Mouse (Mus musculus) G1E (cell line): ENCODE measurements around the gene Mcat. TPM values are rescaled to one million over a fixed set of nuclear protein-coding genes. Genes with fewer than 3 reads are reported as not detected.
A peak's percentile ranks its signal among the peaks of the same experiment; 100 is the strongest.

ENCODE experiments used
- ATAC-seq: 2 replicates; pipeline ENCODE4 v1.8.0; 2016; ENCODE audit warnings: mild to moderate bottlenecking; ENCODE audit not compliant: insufficient number of reproducible peaks, poor library complexity, low FRiP score, severe bottlenecking; ENCODE audit errors: extremely low read depth
- DNase-seq: peaks from one replicate; pipeline ENCODE4 v3.0.0; 2012; ENCODE audit warnings: low spot score
- H3K27me3 ChIP-seq: 2 replicates; pipeline ENCODE4 v1.6.1; 2012; ENCODE audit warnings: mild to moderate bottlenecking, low read length, inconsistent platforms; ENCODE audit not compliant: insufficient read depth
- H3K36me3 ChIP-seq: replicated peaks from 2 replicates; pipeline ENCODE3; 2012; ENCODE audit warnings: mild to moderate bottlenecking, inconsistent platforms
- H3K4me1 ChIP-seq: 2 replicates; pipeline ENCODE4 v1.6.1; 2012; ENCODE audit warnings: low read depth, low read length, inconsistent platforms, mixed read lengths; ENCODE audit not compliant: insufficient read depth
- H3K4me3 ChIP-seq: 2 replicates; pipeline ENCODE4 v1.5.1; 2012; ENCODE audit warnings: low read depth, mild to moderate bottlenecking, inconsistent platforms, low read length, moderate library complexity, mixed read lengths
- H3K9me3 ChIP-seq: replicated peaks from 2 replicates; pipeline ENCODE4 v1.6.1; 2012; ENCODE audit warnings: inconsistent platforms
- CTCF ChIP-seq: IDR thresholded peaks from 2 replicates; pipeline ENCODE4 v1.5.1; 2012; ENCODE audit warnings: low read depth, low read length, inconsistent platforms, mixed read lengths
- GATA1 ChIP-seq: IDR thresholded peaks from 2 replicates; pipeline ENCODE4 v1.6.1; 2012; ENCODE audit warnings: borderline replicate concordance, low read length, inconsistent platforms, mixed read lengths
- GATA2 ChIP-seq: IDR thresholded peaks from 2 replicates; pipeline ENCODE4 v1.6.1; 2012; ENCODE audit warnings: low read depth, low read length, inconsistent platforms, borderline replicate concordance
- POLR2AphosphoS5 ChIP-seq: IDR thresholded peaks from 2 replicates; pipeline ENCODE4 v1.6.1; 2012; ENCODE audit warnings: low read depth, low read length, inconsistent platforms; ENCODE audit not compliant: insufficient replicate concordance
- TAL1 ChIP-seq: conservative IDR thresholded peaks from 2 replicates; pipeline ENCODE4 v1.6.1; 2012; ENCODE audit warnings: low read depth, low read length, inconsistent platforms, mixed read lengths
- polyA plus RNA-seq: library from polyadenylated mRNA; stranded (reverse); fragments of >175 nt; gene quantifications from 2 replicates; pipeline ENCODE4 v1.2.3, GENCODE M21; 2012
- total RNA-seq, 2 experiments: library from RNA; stranded (forward) in 1 of 2; stranded (reverse) in 1 of 2; fragments of 200-1000 nt in 1 of 2; fragments of >200 nt in 1 of 2; fragmentation: Nextera tagmentation in 1 of 2; gene quantifications; 2 replicates each; pipeline ENCODE4 v1.2.3; 2014 to 2017

Gene Mcat
- total and polyA plus RNA-seq, 3 experiments: 14.0 to 17.7 (median 17.1) TPM

GRCm38 (mm10) chr15:83601185-83601584, 37.6 kb upstream of the Mcat start:
- Histone ChIP-seq H3K27me3 (no peaks in the 10 kb centered on the region), H3K9me3 (no peaks in the 10 kb centered on the region), H3K4me3 (peak overlapping the region; percentile 34; the same call in 1 of the 2 replicates), H3K36me3 (peaks cover 7% of the 10 kb centered on the region), H3K4me1 (peaks cover 66% of the 10 kb centered on the region)
- ATAC-seq: peak; percentile 63
- DNase-seq: peak; percentile 43
- TF ChIP-seq POLR2AphosphoS5: no peak

GRCm38 (mm10) chr15:83596833-83597232, 33.2 kb upstream of the Mcat start:
- Histone ChIP-seq H3K9me3 (no peaks in the 10 kb centered on the region), H3K27me3 (no peaks in the 10 kb centered on the region), H3K4me3 (no peak overlapping the region), H3K4me1 (peaks cover 72% of the 10 kb centered on the region), H3K36me3 (peaks cover 21% of the 10 kb centered on the region)
- ATAC-seq: no peak
- no peak for DNase-seq
- TF ChIP-seq GATA2: no peak

- H3K4me3 ChIP-seq: peak overlapping the region; percentile 92
- no peak for ATAC-seq
- H3K27me3 ChIP-seq: no peaks in the 10 kb centered on the region
- H3K4me1 ChIP-seq: peaks cover 70% of the 10 kb centered on the region
- TF ChIP-seq POLR2AphosphoS5 (no peak), GATA1 (no peak), TAL1 (no peak), GATA2 (no peak), CTCF (no peak)
- H3K9me3 ChIP-seq: no peaks in the 10 kb centered on the region
- no peak for DNase-seq
- H3K36me3 ChIP-seq: peaks cover 36% of the 10 kb centered on the region
Observed at GRCm38 (mm10) chr15:83595364-83595711, 31.8 kb upstream of the Mcat start.

GRCm38 (mm10) chr15:83594513-83595363, 31.2 kb upstream of the Mcat start, which contains the start of gene Ttll12:
Ttll12 (minus strand) TSS chr15:83595157.
- H3K4me3 ChIP-seq: peak within 1 kb of the TSS; percentile 92
- ATAC-seq: peak; percentile 32

DNA sequence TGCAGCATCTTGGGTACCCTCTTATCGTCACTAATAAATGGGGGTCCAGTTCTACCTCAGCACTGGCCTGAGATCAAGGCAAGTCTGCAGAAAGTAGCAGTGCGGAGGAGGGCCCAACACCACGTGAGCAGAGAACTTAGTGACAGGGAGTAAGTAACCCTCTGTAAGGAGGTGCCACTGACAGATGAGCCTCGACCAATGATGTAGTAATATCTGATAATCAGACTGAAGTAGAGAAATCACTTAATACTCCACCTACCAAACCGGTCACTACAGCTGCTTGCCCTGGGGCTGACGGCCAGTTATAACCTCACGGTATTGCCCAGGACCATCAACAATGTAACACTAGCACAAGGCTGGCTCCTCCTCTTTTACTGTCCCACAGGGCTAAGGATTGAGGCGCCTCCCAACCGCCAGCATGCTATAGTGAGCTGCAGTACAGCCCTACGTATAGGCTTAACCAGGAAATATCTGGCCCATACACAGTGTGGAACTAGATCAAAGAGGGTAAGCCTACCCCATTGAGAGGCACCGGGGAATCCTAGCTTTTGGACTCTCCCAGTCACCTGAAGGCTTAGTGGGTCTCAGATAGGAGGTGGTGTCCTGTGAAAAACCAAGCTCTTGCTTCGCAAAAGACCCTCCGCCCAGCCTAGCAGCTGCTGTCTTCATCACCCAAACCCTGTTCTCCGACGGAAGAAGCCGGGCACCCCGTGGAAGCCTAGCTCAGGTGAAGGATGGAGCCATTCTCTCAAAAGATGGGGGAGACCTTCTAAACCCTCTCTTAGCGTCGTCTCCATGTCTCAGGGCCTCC, 30.3 kb upstream of the Mcat start:
- ATAC-seq: peak; percentile 72
- peaks cover 65% of the 10 kb centered on the region for H3K4me1 ChIP-seq
- no peaks in the 10 kb centered on the region for H3K27me3 ChIP-seq
- DNase-seq: peak; percentile 51
- H3K36me3 ChIP-seq: peaks cover 44% of the 10 kb centered on the region
- no peaks in the 10 kb centered on the region for H3K9me3 ChIP-seq
- peak overlapping the region; percentile 92 for H3K4me3 ChIP-seq
- no peak for TF ChIP-seq CTCF
- TF ChIP-seq TAL1: no peak
- no peak for TF ChIP-seq GATA1
- no peak for TF ChIP-seq POLR2AphosphoS5
- TF ChIP-seq GATA2: no peak

More at GRCm38 (mm10) chr15:83594513-83595363, 31.2 kb upstream of the Mcat start, which contains the start of gene Ttll12:
- DNase-seq: peak; percentile 82
- peaks cover 38% of the 10 kb centered on the region for H3K36me3 ChIP-seq
- TF ChIP-seq GATA2: no peak
- no peaks in the 10 kb centered on the region for H3K9me3 ChIP-seq
- no peaks in the 10 kb centered on the region for H3K27me3 ChIP-seq
- H3K4me1 ChIP-seq: peaks cover 70% of the 10 kb centered on the region

DNA sequence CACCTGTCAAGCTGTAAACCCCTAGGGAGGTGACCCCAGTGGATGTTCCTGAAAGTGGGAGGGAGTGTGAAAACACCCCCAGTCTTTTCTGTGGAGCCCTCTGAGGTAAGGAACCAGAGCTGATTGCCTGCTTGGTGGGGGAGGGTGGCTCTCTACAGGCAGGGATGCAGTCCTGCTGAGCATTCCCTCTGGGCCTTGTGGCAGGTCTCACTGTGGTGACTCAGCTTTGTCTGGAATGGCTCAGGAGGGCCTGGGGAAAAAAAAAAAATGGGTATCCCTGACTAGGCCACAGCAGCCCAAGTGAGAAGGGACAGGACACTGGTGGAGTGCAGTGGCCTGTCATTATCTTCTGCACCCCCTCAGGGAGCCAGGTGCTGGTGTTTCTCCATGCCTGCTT, 29.6 kb upstream of the Mcat start:
- DNase-seq: no peak
- Histone ChIP-seq H3K36me3 (peaks cover 52% of the 10 kb centered on the region), H3K4me3 (peak overlapping the region; percentile 92; the same call in 1 of the 2 replicates), H3K27me3 (no peaks in the 10 kb centered on the region), H3K9me3 (peaks cover 2% of the 10 kb centered on the region; the same call in 1 of the 2 replicates), H3K4me1 (peaks cover 65% of the 10 kb centered on the region)
- TF ChIP-seq POLR2AphosphoS5: no peak
- TF ChIP-seq GATA2: no peak
- TF ChIP-seq GATA1: no peak
- no peak for TF ChIP-seq CTCF
- TF ChIP-seq TAL1: no peak
- ATAC-seq: no peak
